Mouse (Mus musculus): Measurements from ENCODE around the gene 1700016H13Rik.

1700016H13Rik gene

DNA sequence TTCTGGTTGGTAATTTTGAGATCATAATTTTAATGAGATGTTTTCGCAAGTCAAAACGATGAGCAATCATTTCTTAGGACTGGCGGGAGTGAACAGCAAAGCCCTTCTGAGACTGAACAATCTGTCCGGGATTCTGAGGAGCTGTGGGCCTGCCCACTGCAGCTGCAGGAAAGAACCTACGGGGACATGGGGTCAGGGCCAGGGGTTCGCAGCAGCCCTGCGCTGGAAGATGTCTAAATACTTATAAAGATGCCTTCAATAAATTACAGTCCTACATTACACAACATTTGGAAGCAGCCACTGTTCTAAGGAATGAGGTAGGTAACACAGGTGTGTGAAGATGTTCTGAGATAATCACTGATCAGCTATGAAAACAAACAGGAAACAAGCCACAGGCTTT is 50.1 kb downstream of the 1700016H13Rik start:
- DNase-seq (ENCODE audit: low read depth, low spot score) = no peak

DNA sequence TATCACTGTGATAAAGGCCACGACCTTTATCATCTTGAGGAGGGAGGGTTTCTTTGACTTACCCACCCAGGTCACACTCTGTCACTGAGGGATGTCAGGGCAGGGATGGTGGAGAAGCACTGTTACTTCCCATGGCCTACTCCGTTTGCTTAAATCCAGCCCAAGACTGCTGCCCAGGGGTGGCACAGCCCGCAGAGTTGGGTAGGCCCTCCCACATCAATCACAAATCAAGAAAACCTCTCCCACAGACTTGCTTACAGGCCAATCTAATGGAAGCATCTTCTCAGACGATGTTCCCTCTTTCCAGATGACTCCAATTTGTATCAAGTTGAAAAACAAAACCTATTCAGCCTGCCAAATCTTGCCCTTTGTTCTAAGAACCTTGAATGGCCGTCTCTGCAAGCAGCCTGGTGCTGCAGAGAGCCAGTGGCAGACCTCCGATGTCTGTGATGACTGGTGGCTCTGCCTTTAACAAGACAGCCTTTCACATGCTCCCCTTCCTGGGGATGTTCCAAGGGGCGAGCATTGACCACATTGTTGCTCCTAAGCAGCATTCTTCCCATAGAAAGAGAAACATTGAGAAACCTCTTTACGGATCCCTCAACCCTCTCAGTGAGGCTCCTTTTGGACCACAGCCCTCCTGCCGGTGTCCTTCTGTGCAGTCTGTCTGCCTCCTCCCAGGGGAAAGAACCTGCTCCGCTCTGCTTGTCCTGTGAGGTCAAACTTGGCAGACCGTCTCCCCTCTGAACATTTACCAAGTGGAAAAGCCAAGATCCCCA is 52.5 kb downstream of the 1700016H13Rik start:
- DNase-seq (ENCODE audit: low read depth, low spot score) = no peak

DNA sequence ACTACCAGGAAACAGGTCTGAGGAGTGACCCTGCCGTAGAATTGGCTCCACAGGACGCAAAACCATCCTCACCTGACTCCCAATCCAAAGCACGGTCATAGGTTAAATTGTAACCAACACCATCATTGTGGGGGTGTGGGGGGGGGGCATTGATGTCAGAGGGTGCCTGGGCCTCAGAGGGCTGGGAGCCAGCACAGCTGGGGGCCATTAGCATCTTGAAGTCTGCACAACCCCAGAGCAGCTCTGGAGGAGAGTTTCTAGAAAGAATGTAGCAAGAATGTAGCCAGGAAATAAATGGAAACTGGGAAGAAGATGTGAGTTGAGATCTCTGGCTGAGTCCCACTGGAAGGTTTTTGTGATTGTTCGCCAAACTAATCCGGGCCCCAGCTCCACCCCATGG is 56.9 kb downstream of the 1700016H13Rik start:
- DNase-seq (ENCODE audit: low read depth, low spot score) = no peak

DNA sequence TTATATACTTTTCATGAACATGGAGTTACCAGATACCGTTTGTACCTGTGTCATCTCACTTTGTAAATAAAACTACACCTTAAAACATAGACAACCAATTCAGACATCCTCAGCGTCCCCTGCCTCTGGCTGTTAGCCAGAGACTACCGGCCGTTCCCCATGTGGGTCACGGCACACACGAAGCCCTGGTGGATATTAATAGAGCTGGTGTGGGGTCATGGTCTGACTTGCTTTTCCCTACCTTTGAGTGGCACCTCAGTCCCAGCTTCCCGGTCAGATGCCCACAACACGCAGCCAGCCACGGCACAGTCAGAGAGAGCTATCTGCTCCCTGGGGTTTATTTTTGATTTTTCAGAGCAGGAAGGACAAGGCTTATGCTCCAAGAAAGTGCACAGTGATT is 57.5 kb downstream of the 1700016H13Rik start:
- DNase-seq (ENCODE audit: low read depth, low spot score) = no peak
